Mouse (Mus musculus): ENCODE results near the gene Cilp. TPM values are rescaled to one million over a fixed set of nuclear protein-coding genes. Genes with fewer than 3 reads are reported as not detected.
"Not testable (repeated sequence)": the region's sequence is repeated elsewhere in the genome, so short reads cannot be mapped to it uniquely, and the experiment has no call there.

Gene Cilp
- total RNA-seq, 2 experiments from 2014 or later, result not detected

DNA sequence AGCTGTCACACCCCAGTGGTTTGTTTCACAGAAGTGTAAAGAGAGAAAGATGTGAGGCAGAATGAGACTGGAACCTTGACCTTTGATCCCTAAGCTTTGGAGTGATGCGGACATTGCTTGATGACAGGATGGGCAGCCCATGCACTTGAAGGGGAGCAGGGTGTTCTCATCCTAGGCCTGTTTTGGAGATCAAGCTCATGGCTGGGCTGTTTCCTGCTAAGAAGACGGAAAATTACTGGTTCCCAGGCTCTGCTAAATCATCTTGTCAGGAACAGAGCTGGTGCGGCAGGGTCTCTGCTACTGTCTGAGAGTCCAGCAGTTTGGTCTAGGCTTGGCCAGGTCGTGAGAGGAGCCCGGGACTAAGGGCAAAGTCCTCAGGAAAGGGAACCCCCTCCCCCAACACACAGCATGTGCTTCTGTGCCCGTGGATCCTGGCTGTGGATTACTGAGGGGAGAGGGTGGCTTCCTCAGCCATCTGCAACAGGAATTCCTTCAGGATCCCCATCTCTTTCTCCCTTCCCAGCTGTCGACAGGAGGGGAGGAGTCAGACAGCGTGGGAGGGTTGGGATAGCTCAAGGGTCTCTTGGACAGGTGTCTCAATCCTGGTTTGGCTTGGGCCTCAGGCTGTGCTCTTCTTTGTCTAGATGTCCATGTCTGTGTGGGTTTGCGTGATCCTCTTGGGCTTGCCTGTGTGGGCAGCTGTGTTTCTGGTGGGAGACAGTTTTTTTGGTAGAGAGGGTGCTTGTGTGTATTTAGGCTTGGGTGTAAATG, 20.8 kb upstream of the Cilp start:
- intact Hi-C loops (cut with DNase I), result no loop called here
- peak; percentile 9 to 16 for DNase-seq (ENCODE audit: low spot score in 2 of 2)

DNA sequence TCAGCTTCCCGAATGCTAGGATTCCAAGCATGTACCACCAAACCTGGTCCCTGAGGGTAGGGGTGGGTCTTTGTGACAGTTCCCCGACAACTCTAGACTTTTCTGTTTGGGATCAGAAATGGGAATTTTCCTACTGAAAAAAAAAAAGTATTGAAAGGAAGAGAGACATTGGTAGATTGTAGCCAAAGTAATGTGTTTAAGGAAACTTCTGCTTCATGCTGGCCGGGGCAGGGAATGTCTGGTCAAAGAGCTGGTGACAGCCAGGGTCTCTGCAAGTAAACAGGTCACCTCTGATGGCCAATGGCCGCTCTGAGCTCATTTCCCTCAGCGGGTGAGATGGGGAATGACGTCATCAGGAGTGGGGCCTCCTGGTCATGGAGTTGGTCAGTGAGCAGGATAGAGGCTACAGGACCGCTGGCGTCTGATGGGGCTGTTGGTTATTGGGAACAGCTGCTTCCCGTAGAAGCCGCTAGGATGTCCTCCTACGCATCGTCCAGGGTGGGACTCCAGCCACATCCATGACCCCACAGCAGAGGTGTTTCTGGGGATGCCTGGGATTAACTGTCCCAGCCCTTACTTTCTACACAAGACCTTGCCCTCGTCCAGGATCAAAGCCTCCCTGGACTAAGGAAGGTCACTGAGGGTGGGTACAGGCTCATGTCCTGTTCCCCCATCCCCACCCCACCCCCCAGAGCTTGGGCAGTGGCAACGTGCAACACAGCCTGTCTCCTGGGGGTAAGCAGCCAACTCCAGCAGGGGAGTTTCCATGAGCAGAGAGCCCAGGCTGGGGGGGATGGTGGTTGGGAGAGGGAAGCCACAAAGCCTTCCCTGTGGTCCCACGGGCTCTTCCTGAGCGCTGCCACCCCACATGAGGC, 17.2 kb upstream of the Cilp start:
- no peak for DNase-seq (ENCODE audit: low spot score in 2 of 2)
- intact Hi-C loops (cut with DNase I), result no loop called here

DNA sequence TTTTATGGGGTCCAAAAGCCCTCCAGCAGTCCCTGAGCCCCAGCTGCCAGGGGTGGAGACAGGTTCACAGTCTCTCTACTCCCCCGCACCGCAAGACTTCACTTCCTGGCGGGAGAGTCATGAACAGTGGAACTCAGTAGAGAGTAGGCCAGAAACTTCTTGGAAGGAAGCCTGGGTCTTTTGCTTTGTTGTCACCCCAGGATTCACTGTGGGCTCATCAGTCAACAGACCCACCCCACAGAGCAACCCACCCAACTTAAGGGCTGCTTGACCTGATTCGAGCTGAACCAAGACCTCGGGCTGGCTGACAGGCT, 16.6 kb upstream of the Cilp start:
- intact Hi-C loops (cut with DNase I), result no loop called here
- DNase-seq (ENCODE audit: low spot score in 2 of 2), result no peak

DNA sequence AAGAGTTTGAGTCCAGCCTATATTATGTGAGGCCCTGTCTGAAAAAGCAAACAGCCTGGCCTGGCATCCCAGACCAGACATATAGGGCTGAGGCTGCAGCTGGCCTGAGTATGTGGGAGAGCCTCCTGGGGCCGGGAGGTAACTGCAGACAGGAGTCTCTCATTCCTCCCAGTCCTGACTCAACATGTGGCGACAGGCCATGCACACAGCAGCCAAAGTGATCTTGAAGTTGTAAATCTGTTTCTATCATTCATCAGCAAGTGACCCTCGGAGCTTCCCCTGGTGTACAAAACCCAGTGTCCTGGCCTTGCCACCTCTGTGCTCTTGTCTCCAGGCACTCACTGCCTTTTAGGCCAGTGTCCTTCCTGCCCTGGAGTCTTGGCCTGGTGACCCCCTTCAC, 13.0 kb upstream of the Cilp start:
- intact Hi-C loops (cut with DNase I), result no loop called here
- no peak for DNase-seq (ENCODE audit: low spot score in 2 of 2)

DNA sequence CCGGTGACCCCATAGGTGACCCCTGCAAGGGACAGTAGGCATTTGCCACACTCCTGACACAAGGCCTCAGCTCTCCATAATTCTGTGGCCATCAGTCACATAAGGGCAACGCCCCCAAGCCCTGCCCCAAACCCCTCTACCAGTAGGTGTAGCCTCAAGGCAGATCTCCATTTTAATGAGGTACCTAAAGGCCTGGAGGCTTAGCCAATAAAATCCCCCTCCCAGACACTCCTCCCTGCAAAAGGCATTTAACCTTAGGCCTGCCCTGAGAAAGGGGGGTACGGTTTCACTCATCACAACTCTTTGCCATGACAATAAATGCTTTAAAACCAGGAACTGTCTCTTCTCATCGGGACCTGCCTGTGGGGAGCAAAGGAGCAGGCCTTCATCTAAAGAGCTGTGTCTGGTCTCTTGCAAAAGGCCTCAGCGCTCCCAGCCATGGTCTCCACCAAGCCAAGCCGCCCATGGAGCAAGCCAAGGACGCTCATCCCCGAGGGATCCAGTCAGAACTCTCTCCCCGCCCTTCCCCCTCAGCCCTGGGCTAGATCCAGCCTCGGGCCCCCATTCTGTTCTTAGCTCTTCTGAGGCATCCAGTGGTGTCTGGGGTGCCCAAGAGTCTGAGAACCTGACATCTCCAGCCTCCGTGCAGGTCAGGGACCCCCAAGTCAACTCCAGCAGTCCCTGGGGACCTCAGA, 8.9 kb upstream of the Cilp start:
- no peak for DNase-seq (ENCODE audit: low spot score in 2 of 2)
- intact Hi-C loops (cut with DNase I), result no loop called here

DNA sequence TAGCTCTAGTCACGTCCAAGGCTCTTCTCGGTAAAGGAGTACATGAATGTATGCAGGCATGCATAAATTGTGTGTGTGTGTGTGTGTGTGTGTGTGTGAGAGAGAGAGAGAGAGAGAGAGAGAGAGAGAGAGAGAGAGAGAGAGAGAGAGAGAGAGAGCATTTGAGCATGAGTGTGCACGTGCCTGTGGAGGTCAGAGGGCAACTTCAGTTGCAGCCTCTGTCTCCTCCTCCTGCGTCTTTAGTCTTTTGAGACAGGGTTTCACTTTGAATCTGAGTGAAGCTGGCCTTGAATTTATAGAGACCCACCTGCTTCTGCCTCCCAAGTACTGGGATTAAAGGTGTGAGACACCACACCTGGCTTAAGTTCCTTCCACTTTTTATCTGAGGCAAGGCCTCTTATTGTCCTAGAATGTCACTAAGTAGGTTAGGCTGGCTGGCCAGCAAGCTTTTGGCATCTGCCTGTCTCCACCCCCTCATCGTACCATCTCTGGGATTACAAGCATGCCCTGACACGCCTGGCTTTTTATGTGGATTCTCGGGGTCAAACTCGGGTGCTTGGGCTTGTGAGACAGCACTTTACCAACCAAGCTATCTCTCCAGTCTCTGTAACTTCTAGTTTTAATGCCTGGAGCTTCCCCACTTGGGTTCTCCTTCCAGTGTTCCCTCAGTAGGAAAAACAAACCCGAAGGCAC, 7.6 kb upstream of the Cilp start:
- intact Hi-C loops (cut with DNase I), result no loop called here
- DNase-seq (ENCODE audit: low spot score in 2 of 2), result no peak

DNA sequence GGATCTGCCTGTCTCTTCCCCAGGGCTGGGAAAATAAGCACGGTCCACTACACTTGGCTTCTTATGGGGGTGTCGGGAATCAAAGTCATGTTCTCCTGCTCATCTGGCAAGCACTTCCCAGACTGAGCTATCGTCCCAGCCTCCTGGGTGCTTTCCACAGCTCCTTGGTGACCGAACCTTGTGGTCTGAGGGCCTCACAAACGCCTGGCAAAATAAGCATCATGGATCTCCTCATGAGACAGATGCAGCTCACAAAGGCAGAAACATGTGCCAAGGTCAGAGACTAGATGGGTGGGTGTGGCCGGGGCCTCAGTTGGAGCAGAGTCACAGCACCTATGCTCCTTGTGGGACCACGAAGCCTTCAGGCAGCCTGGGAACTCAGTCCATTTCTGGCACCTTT, 5.6 kb upstream of the Cilp start:
- intact Hi-C loops (cut with DNase I), result no loop called here
- DNase-seq (ENCODE audit: low spot score in 2 of 2), result no peak

DNA sequence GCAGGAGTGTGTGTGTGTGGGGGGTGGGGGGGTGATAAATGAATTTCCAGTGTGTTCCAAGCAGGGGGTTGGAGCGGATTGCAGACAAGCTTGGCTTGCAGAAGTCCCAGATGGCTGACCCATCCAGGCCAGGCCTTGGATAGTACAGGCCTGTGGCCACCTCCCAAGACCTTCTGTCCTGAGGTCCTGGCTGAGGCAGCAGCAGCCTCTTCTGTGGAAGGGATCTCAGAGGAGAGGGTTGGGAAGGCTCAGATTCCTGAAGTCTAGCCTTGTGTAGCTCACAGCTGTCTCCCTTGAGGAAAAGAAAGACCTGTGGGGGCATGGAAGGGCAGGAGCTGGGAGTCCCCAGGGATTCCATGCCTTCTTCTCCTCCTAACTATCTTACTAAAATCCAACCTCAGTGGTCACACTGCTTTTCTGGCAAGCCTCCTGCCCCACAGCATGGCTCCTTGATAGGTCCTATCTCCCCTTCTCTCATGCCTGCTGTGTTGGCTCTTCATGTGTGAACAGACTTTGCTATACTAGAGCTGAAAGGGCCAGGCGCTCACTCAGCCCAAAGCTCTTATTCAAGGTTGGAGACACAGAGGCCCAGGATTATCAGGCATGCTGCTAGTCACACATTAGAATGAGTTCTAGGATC, 3.3 kb upstream of the Cilp start:
- intact Hi-C loops (cut with DNase I), result no loop called here
- DNase-seq (ENCODE audit: low spot score in 2 of 2), result no peak

DNA sequence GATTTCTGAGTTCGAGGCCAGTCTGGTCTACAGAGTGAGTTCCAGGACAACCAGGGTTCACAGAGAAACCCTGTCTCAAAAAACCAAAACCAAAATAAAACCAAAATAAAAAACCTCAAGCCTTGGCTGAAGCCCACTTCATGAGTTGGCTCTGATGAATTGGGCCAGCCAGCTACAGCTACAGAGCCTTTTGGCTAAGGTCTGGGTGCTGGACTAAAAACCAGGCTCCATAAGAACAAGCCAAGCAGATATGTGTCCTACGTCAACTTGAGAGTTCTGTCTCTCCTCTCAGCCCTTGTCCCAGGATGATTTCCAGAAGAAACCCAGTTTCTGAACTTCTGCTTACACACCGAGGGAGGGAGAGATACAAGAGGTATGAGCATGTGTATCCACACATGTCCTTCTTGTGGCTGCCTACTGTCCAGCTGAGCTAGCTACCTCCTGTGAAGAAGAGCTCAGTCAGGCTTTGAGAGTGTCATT, 2.3 kb upstream of the Cilp start:
- intact Hi-C loops (cut with DNase I), result no loop called here
- no peak for DNase-seq (ENCODE audit: low spot score in 2 of 2)

DNA sequence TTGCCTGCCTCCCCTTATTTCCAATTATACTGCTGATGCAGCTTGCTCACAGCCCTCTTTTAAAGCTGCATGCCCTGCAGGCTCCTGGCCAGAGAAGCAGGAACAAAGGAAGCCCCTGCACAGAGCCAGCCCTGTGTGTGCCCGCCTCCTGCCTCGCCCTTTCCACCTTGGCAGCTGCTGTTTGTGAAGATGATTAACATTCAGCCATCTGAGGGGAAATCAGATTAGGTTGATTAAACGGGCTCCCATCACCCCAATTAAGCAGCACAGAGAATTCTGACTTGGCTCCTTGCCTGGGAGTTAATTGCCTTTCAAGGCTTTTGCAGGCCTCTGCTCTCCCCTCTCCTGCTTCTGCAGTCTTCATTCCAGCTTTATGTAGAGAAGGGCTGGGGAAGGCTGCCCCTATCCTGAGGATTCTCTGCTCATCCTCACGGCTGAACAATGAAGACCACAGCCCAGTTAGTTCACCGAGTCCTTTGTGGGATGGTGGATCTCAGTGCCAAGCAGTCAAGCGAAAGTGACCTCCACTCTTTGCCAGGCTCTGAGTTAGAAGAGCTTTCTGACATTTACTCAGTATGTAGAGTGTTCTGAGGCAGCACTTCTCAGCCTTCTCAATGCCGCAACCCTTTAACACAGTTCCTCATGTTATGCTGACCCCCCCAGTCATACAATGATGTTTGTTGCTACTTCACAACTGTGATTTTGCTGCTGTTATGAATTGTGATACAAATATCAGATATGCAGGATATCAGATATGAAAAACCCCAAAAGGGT, 2.9 kb downstream of the Cilp start:
- no peak for DNase-seq (ENCODE audit: low spot score in 2 of 2)
- intact Hi-C loops (cut with DNase I), result no loop called here

DNA sequence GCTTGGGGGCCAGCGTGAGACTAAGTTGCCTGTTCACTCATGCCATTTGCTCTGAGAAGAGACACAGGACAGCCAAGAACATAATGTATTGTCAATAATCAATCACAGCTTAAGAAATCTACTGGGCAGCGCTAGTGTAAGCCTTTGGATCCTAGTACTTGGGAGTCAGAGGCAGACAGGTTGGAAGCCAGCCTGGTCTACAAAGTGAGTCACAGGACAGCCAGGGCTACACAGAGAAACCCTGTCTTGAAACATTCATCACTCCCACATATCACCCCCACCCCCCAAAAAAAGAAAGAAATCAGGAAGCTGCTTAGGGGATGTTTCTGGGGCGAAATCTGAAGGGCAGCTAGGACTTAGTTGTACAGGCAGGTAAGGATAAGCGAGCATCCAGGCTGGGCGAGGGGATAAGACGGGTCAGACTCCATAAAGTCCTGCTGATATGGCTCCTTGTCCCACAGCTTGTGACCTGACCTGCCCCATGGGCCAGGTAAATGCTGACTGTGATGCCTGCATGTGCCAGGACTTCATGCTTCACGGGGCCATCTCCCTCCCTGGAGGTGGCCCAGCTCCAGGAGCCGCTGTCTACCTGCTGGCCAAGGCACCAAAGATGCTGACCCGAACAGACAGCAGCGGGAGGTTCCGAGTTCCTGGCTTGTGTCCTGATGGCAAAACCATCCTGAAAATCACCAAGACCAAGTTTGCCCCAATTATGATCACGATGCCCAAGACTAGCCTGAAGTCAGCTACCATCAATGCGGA, 8.2 kb downstream of the Cilp start:
- intact Hi-C loops (cut with DNase I), result no loop called here

DNA sequence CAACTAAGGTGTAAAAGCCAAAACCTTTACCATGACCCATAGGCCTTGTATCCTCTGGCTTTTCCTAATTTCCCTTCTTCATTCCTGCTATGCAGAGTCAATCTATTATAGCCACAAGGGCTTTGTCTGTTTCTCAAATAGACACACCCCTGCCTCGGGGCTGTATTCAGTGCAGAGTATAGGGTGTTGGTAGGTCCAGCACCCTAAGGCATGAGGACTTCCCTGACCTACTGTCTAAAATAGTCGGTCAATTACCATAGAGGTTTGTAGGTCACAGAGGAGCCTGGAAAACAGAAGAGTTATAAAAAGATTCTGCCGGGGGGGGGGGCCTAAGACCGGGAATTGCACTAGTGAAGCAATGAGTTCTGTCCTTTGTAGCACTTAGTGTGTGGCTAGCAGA, 8.9 kb downstream of the Cilp start:
- no peak for DNase-seq (ENCODE audit: low spot score in 2 of 2)
- intact Hi-C loops (cut with DNase I), result no loop called here

More for the DNA sequence above, 8.2 kb downstream of the Cilp start:
- DNase-seq (ENCODE audit: low spot score in 2 of 2), result no peak

DNA sequence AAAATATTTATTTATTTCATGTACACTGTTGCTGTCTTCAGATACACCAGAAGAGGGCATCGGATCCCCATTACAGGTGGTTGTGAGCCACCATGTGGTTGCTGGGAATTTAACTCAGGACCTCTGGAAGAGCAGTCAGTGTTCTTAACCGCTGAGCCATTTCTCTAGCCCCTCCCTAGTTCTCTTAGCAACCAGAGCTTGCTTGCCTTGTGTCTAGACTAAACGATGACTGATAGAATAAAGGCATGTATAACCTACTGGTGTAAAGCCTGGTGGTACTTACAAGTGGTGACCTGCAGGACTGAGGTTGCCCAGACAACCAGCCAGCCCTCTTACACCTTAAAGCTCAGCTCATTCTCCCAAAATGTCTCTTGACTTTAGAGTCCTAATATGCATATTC, 9.9 kb downstream of the Cilp start:
- intact Hi-C loops (cut with DNase I); DNase-seq (ENCODE audit: low spot score in 2 of 2): not testable (repeated sequence)

DNA sequence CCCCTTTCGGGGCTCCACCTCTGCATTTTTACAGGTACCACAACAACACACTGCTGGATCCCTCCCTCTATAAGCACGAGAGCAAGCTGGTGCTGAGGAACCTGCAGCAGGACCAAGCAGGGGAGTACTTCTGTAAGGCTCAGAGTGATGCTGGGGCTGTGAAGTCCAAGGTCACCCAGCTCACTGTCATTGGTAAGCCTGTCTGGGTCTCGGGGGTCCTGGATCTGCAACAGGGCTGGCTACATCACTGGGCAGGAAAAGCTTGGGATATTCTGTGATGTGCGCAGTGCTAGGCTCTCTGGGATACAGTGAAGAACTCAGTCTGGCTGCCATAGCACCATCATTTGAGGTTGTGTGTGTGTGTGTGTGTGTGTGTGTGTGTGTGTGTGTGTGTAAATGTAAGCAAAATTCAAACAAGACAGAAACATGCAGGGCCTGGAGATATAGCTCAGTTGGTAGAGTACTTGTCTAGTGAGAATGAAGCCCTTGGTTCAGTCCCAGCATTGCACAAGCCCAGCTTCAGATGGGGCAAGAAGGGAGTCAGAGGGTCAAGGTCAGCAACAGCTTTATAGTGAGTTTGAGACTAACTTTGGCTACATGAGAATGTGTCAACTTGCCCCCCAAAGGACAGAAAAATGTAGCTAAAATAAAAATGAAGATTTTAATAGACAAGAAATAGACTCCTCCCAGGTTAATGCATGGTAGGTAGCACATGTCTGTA, 11.0 kb downstream of the Cilp start:
- intact Hi-C loops (cut with DNase I), result no loop called here

DNA sequence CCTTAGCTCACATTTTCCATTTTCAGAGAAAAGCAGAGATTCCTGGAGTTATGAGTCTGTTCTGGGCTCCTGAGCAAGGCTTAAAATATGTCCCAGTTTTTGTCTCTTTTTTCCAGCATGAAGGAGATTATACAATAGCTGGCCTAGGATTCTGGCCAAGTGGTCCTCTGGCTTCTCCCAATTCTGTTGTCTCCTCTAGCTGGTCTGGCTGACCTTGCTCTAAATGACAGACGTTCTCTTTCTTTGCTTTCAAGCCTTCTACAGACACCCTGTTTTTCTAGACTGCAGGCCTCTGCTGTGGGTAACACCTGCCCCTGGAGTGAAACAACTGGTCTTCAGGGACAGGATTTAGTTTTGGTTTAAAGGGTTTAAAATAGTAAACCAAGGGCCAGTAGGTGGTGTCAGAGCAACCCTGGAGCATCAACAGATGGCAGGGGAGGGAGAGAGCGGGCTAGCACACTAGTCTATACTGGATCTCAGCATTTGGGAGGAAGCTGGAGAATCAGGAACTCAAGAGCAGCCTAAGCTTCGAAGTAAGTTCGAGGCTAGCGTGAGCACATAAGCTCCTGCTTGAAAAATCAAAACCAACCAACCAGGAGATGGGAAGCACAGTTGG, 16.7 kb downstream of the Cilp start:
- DNase-seq (ENCODE audit: low spot score in 2 of 2), result peak; percentile 15 to 29
- intact Hi-C loops (cut with DNase I), result loop anchor here (1.0 to 5.0 kb wide), 3 partner anchors 57 to 149 kb away; no protein-coding TSS in a partner anchor

More for the DNA sequence above, 11.0 kb downstream of the Cilp start:
- no peak for DNase-seq (ENCODE audit: low spot score in 2 of 2)

DNA sequence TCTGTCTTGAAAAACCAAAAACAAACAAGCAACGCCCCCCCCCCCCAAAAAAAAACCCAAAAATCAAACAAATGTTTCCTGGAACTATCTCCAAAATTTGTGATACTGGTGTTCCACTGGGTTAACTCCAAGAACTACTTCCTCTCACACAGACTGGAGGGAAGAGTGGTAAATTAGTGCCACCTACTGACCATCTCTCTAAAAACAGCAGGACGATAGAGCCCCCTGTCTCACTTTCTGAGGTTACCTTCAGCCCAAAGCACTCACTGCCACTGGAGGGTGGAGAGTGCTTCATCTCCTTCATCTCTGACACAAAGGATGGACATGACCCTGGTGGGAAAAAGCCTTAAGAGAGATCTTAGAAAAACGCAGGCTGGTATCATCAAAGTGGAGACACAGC, 18.3 kb downstream of the Cilp start:
- DNase-seq (ENCODE audit: low spot score in 2 of 2), result no peak
- intact Hi-C loops (cut with DNase I), result loop anchor here (2.0 to 5.0 kb wide), 2 partner anchors 58 to 151 kb away; no protein-coding TSS in a partner anchor

DNA sequence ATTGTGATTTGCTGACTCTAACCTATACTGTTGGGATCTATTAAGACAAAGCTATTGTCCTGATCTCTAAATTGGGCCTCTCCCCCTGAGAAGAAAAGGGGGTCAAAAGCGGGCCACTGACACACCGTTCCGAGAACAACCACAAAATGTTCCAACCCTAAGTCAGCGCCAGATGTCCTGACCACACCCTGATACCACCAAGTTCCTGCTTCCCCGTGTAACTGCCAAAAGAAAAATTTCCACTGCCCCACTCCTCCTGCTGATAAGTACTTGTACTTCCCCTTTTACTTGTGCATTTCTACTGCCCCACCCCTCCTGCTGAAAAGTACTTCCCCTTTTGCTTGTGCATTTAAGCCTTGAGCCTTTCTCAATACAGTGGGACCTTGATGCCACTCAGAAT, 23.3 kb downstream of the Cilp start:
- DNase-seq (ENCODE audit: low spot score in 2 of 2); intact Hi-C loops (cut with DNase I): not testable (repeated sequence)
